ENCODE assay signal across 26 mouse cellular contexts in genomic region chr9:121786359-121786758, GRCm38 (mm10). TPM values are rescaled to one million over a fixed set of nuclear protein-coding genes. Genes with fewer than 3 reads are reported as not detected.
DNase-seq lines count a peak whose midpoint lies in the region; ATAC-seq and TF ChIP-seq lines count a peak whose summit lies in the region.
"Had no signal": no experiment of that assay in that cellular context is flagged by ENCODE, and none has a peak within 500 bp of the region (broad histone marks: within the 10 kb centered on the region; RNA-seq: fewer than 3 reads in every experiment).

No protein-coding gene starts in this region.

- H3K27ac ChIP-seq in gastrocnemius, adult 2 months, result peak overlapping the region; percentile 66
- no peak overlapping the region for H3K27ac ChIP-seq in midbrain, embryonic 13.5 days
- H3K27ac ChIP-seq: embryonic facial prominence, embryonic 13.5 days; embryonic facial prominence, embryonic 15.5 days; forebrain, embryonic 10.5 days; forebrain, embryonic 12.5 days had no signal

- no peaks in the 10 kb centered on the region for H3K79me2 ChIP-seq in myocyte (ENCODE audit: control insufficient read depth, insufficient read depth)

- H3K9ac ChIP-seq in midbrain, embryonic 13.5 days (replicated peaks), result no peak overlapping the region
- H3K9ac ChIP-seq: embryonic facial prominence, embryonic 13.5 days; embryonic facial prominence, embryonic 15.5 days; forebrain, embryonic 12.5 days had no signal

- peaks cover 16% of the 10 kb centered on the region for H3K27me3 ChIP-seq in myocyte (ENCODE audit: control insufficient read depth, insufficient read depth, insufficient read length)
- H3K27me3 ChIP-seq in midbrain, embryonic 13.5 days, result no peaks in the 10 kb centered on the region
- H3K27me3 ChIP-seq: embryonic facial prominence, embryonic 13.5 days had no signal

- no peak for ATAC-seq in activated CD4-positive, CD25-positive, alpha-beta regulatory T cell, adult 4 months
- no peak for ATAC-seq in midbrain, embryonic 13.5 days
- ATAC-seq: forebrain, embryonic 14.5 days; forebrain, embryonic 16.5 days had no signal

- no peak overlapping the region for H3K4me3 ChIP-seq in gastrocnemius, adult 2 months
- H3K4me3 ChIP-seq in myocyte, result no peak overlapping the region
- H3K4me3 ChIP-seq in midbrain, embryonic 13.5 days (replicated peaks), result no peak overlapping the region
- H3K4me3 ChIP-seq: embryonic facial prominence, embryonic 13.5 days; embryonic facial prominence, embryonic 15.5 days; erythroblast, embryonic 14.5 days; forebrain, embryonic 10.5 days; forebrain, embryonic 12.5 days had no signal

- 82% methylated on average over 2 of the region's 2 CpGs for WGBS in midbrain, embryonic 13.5 days

- H3K9me3 ChIP-seq in midbrain, embryonic 13.5 days, result no peaks in the 10 kb centered on the region
- H3K9me3 ChIP-seq: embryonic facial prominence, embryonic 13.5 days; embryonic facial prominence, embryonic 15.5 days; forebrain, embryonic 10.5 days; forebrain, embryonic 12.5 days had no signal

- H3K4me1 ChIP-seq in midbrain, embryonic 13.5 days (replicated peaks), result no peaks in the 10 kb centered on the region
- H3K4me1 ChIP-seq: embryonic facial prominence, embryonic 13.5 days; embryonic facial prominence, embryonic 15.5 days; forebrain, embryonic 12.5 days had no signal

- no peak for TF ChIP-seq CTCF in gastrocnemius, adult 2 months (IDR thresholded peaks at IDR 0.05)

- no peaks in the 10 kb centered on the region for H3K36me3 ChIP-seq in myocyte (ENCODE audit: control insufficient read depth, insufficient read depth)
- H3K36me3 ChIP-seq in midbrain, embryonic 13.5 days, result no peaks in the 10 kb centered on the region
- H3K36me3 ChIP-seq: embryonic facial prominence, embryonic 13.5 days; embryonic facial prominence, embryonic 15.5 days; forebrain, embryonic 10.5 days; forebrain, embryonic 12.5 days had no signal

- H3K4me2 ChIP-seq in myocyte (ENCODE audit: low read depth), result no peak overlapping the region
- H3K4me2 ChIP-seq in midbrain, embryonic 13.5 days (replicated peaks), result no peak overlapping the region
- H3K4me2 ChIP-seq: embryonic facial prominence, embryonic 13.5 days; embryonic facial prominence, embryonic 15.5 days; forebrain, embryonic 12.5 days had no signal

- TF ChIP-seq POLR2A in myocyte (IDR thresholded peaks at IDR 0.05; ENCODE audit: insufficient read length, low read depth), result peak; percentile 61

- intact Hi-C loops in gastrocnemius, adult 2 months (cut with DNase I), result no loop called here

- DNase-seq in gastrocnemius, adult 2 months, result no peak
- DNase-seq in gastrocnemius, adult 8-10 months (ENCODE audit: low spot score in 2 of 2), result no peak
- DNase-seq: adrenal gland, adult 8-10 months; adrenal gland, postnatal 14 days; adrenal gland, postnatal 36 days; cerebellum, adult 11 months; cerebellum, adult 18-20 months; cerebellum, adult 8-10 months; cerebellum, adult 9-11 months; cerebellum, postnatal 14 days; cerebellum, postnatal 36 days; embryo, embryonic 11 days had no signal

- H3ac ChIP-seq in myocyte (ENCODE audit: control insufficient read depth, insufficient read length), result no peak overlapping the region

TF ChIP-seq in myocyte, 11 proteins besides CTCF, POLR2A, EP300 and RAD21:
- TF ChIP-seq SRF (IDR thresholded peaks at IDR 0.05; ENCODE audit: control insufficient read depth, insufficient read length, low read depth) (no peak), POLR2AphosphoS2 (IDR thresholded peaks at IDR 0.05; ENCODE audit: insufficient read length, low read depth) (peak; percentile 94), MYOG (IDR thresholded peaks at IDR 0.05; ENCODE audit: control insufficient read depth in 1 of 3, insufficient read depth in 1 of 3, insufficient read length in 2 of 3, low read depth in 2 of 3) (peak in 2 of 3 experiments; percentile 58 to 59), MYOD1 (IDR thresholded peaks at IDR 0.05; ENCODE audit: control insufficient read depth in 1 of 3, insufficient read length in 2 of 3, low read depth in 2 of 3) (peak in 2 of 3 experiments; percentile 49 to 82)

RNA-seq across cellular contexts. Expression of gene Hhatl, which starts 5.9 kb away (rescaled TPM):
- total RNA-seq in gastrocnemius, adult 2 months (2021), result 100 to 1,000 TPM; 151 to 153 TPM
- 100 to 1,000 TPM; 129 to 160 (median 141) TPM for total RNA-seq in gastrocnemius, adult 8-10 months (2022)
- 1.9 TPM for polyA plus RNA-seq in myocyte (2012; fragmentation: generic; extraction: Trizol)
- not detected for polyA plus RNA-seq in activated CD4-positive, CD25-positive, alpha-beta regulatory T cell, adult 4 months (2017; shearing (Covaris generic))
- 0.24 TPM in 1 of 2 replicates, not detected in the other for polyA plus RNA-seq in midbrain, embryonic 13.5 days (2015; fragmentation: Nextera tagmentation; extraction: Ambion mirVana)
- total RNA-seq: adrenal gland, adult 18-20 months; adrenal gland, postnatal 14 days; adrenal gland, postnatal 36 days; common myeloid progenitor, adult 5-6 weeks; MEL had no signal
- polyA plus RNA-seq: embryonic facial prominence, embryonic 11.5 days; erythroblast, embryonic 14.5 days; forebrain, embryonic 10.5 days; forebrain, embryonic 12.5 days; forebrain, embryonic 14.5 days; forebrain, embryonic 16.5 days had no signal

RNA-seq across cellular contexts. Expression of gene Klhl40, which starts 9.0 kb away (rescaled TPM):
- 100 to 1,000 TPM; 103 to 120 TPM for total RNA-seq in gastrocnemius, adult 2 months (2021)
- 100 to 1,000 TPM; 117 to 138 (median 135) TPM for total RNA-seq in gastrocnemius, adult 8-10 months (2022)
- polyA plus RNA-seq in myocyte (2012; fragmentation: generic; extraction: Trizol), result 70.4 TPM
- not detected for polyA plus RNA-seq in activated CD4-positive, CD25-positive, alpha-beta regulatory T cell, adult 4 months (2017; shearing (Covaris generic))
- 0.43 and 0.69 TPM in 2 replicates for polyA plus RNA-seq in midbrain, embryonic 13.5 days (2015; fragmentation: Nextera tagmentation; extraction: Ambion mirVana)
- total RNA-seq: adrenal gland, postnatal 14 days; MEL had no signal
- polyA plus RNA-seq: erythroblast, embryonic 14.5 days had no signal

RNA-seq across cellular contexts. Expression of gene Zfp651, which starts 27.2 kb away (rescaled TPM):
- total RNA-seq in gastrocnemius, adult 2 months (2021), result 100 to 1,000 TPM; 127 to 157 TPM
- 100 to 1,000 TPM; 144 to 158 (median 155) TPM for total RNA-seq in gastrocnemius, adult 8-10 months (2022)
- 47.0 TPM for polyA plus RNA-seq in myocyte (2012; fragmentation: generic; extraction: Trizol)
- polyA plus RNA-seq in activated CD4-positive, CD25-positive, alpha-beta regulatory T cell, adult 4 months (2017; shearing (Covaris generic)), result not detected
- polyA plus RNA-seq in midbrain, embryonic 13.5 days (2015; fragmentation: Nextera tagmentation; extraction: Ambion mirVana), result 6.7 and 12.0 TPM in 2 replicates

RNA-seq across cellular contexts. Expression of gene Ccdc13, which starts 52.9 kb away (rescaled TPM):
- total RNA-seq in gastrocnemius, adult 2 months (2021), result under 1 TPM in 1 of 2 experiments, not detected in 1; 0.23 TPM
- under 1 TPM in 1 of 4 experiments, not detected in 3; 0.15 TPM for total RNA-seq in gastrocnemius, adult 8-10 months (2022)
- 0.01 TPM for polyA plus RNA-seq in myocyte (2012; fragmentation: generic; extraction: Trizol)
- polyA plus RNA-seq in activated CD4-positive, CD25-positive, alpha-beta regulatory T cell, adult 4 months (2017; shearing (Covaris generic)), result not detected
- 2.8 and 5.0 TPM in 2 replicates for polyA plus RNA-seq in midbrain, embryonic 13.5 days (2015; fragmentation: Nextera tagmentation; extraction: Ambion mirVana)
- total RNA-seq: common myeloid progenitor, adult 5-6 weeks; MEL had no signal
- polyA plus RNA-seq: erythroblast, embryonic 14.5 days had no signal

Comparison
In these comparisons a context has a peak if more than half of its experiments do, and no peak if none do; other contexts are left out.
1. RNA of gene Klhl40, which starts 9.0 kb away (polyA plus RNA-seq): 70.4 TPM in myocyte (single experiment); 0.43 to 0.69 TPM in midbrain, embryonic 13.5 days and not detected in activated CD4-positive, CD25-positive, alpha-beta regulatory T cell, adult 4 months; every median in the first group is over 10 times any median in the second.